Mouse (Mus musculus): ENCODE measurements at regions not wholly inside any gene's neighbourhood (a gene's known extent, or its start where the extent isn't known, plus 50 kb on each side); places are given as distances from the start of the nearest gene placed in this dataset.

GRCm38 (mm10) chr11:19197790-19198189 is 179.0 kb upstream of the Meis1 start:
- H3K4me3 ChIP-seq (ENCODE audit: low read depth, low read length) = no peak overlapping the region
- WGBS = 73% methylated on average over 1 of the region's 1 CpGs
- no peak overlapping the region for H3K27ac ChIP-seq (ENCODE audit: low read depth, low read length)
- H3K4me2 ChIP-seq (ENCODE audit: low read depth) = no peak overlapping the region
- no peak for TF ChIP-seq CTCF (IDR thresholded peaks at IDR 0.05; ENCODE audit: low read depth)
- no peaks in the 10 kb centered on the region for H3K9me3 ChIP-seq (ENCODE audit: low read length)
- DNase-seq (no peak), ATAC-seq (no peak)
- H3K4me1 ChIP-seq (ENCODE audit: insufficient read depth) = no peaks in the 10 kb centered on the region
- no peak overlapping the region for H3K9ac ChIP-seq
- no peaks in the 10 kb centered on the region for H3K36me3 ChIP-seq (ENCODE audit: insufficient read depth)
- H3K27me3 ChIP-seq (ENCODE audit: insufficient read depth, low read length) = no peaks in the 10 kb centered on the region

GRCm38 (mm10) chr11:19202602-19203517 is 184.1 kb upstream of the Meis1 start:
- WGBS = 34% methylated on average over 8 of the region's 8 CpGs
- DNase-seq (no peak), ATAC-seq (no peak)
- H3K9ac ChIP-seq = no peak overlapping the region
- H3K27ac ChIP-seq (ENCODE audit: low read depth, low read length) = no peak overlapping the region
- no peaks in the 10 kb centered on the region for H3K4me1 ChIP-seq (ENCODE audit: insufficient read depth)
- no peaks in the 10 kb centered on the region for H3K36me3 ChIP-seq (ENCODE audit: insufficient read depth)
- H3K4me2 ChIP-seq (ENCODE audit: low read depth) = no peak overlapping the region
- H3K27me3 ChIP-seq (ENCODE audit: insufficient read depth, low read length) = no peaks in the 10 kb centered on the region
- TF ChIP-seq CTCF (IDR thresholded peaks at IDR 0.05; ENCODE audit: low read depth) = no peak
- no peak overlapping the region for H3K4me3 ChIP-seq (ENCODE audit: low read depth, low read length)
- no peaks in the 10 kb centered on the region for H3K9me3 ChIP-seq (ENCODE audit: low read length)

GRCm38 (mm10) chr11:19203518-19203900 is 184.7 kb upstream of the Meis1 start:
- no peaks in the 10 kb centered on the region for H3K4me1 ChIP-seq (ENCODE audit: insufficient read depth)
- ATAC-seq = no peak
- TF ChIP-seq CTCF (IDR thresholded peaks at IDR 0.05; ENCODE audit: low read depth) = no peak
- H3K27me3 ChIP-seq (ENCODE audit: insufficient read depth, low read length) = no peaks in the 10 kb centered on the region
- no peak overlapping the region for H3K27ac ChIP-seq (ENCODE audit: low read depth, low read length)
- H3K4me2 ChIP-seq (ENCODE audit: low read depth) = no peak overlapping the region
- H3K36me3 ChIP-seq (ENCODE audit: insufficient read depth) = no peaks in the 10 kb centered on the region
- no peaks in the 10 kb centered on the region for H3K9me3 ChIP-seq (ENCODE audit: low read length)
- H3K4me3 ChIP-seq (ENCODE audit: low read depth, low read length) = no peak overlapping the region
- no peak for DNase-seq
- no peak overlapping the region for H3K9ac ChIP-seq
- WGBS = 35% methylated on average over 4 of the region's 4 CpGs

GRCm38 (mm10) chr11:19203968-19204367 is 185.2 kb upstream of the Meis1 start:
- no peak for TF ChIP-seq CTCF (IDR thresholded peaks at IDR 0.05; ENCODE audit: low read depth)
- H3K9ac ChIP-seq = no peak overlapping the region
- H3K27ac ChIP-seq (ENCODE audit: low read depth, low read length) = no peak overlapping the region
- no peaks in the 10 kb centered on the region for H3K36me3 ChIP-seq (ENCODE audit: insufficient read depth)
- H3K4me2 ChIP-seq (ENCODE audit: low read depth) = no peak overlapping the region
- ATAC-seq (peak; percentile 82), DNase-seq (peak; percentile 71)
- H3K27me3 ChIP-seq (ENCODE audit: insufficient read depth, low read length) = no peaks in the 10 kb centered on the region
- H3K4me3 ChIP-seq (ENCODE audit: low read depth, low read length) = no peak overlapping the region
- H3K9me3 ChIP-seq (ENCODE audit: low read length) = no peaks in the 10 kb centered on the region
- H3K4me1 ChIP-seq (ENCODE audit: insufficient read depth) = no peaks in the 10 kb centered on the region
- WGBS = 20% methylated on average over 5 of the region's 5 CpGs

- Histone ChIP-seq H3K36me3 (ENCODE audit: insufficient read depth) (no peaks in the 10 kb centered on the region), H3K4me1 (ENCODE audit: insufficient read depth) (no peaks in the 10 kb centered on the region), H3K27me3 (ENCODE audit: insufficient read depth, low read length) (no peaks in the 10 kb centered on the region), H3K27ac (ENCODE audit: low read depth, low read length) (no peak overlapping the region), H3K9ac (no peak overlapping the region), H3K9me3 (ENCODE audit: low read length) (no peaks in the 10 kb centered on the region), H3K4me3 (ENCODE audit: low read depth, low read length) (no peak overlapping the region), H3K4me2 (ENCODE audit: low read depth) (0 out of 2 replicates have a peak overlapping the region, but pooled peaks have one; percentile 13)
- WGBS = 16% methylated on average over 7 of the region's 7 CpGs
- DNase-seq (peak; percentile 19), ATAC-seq (peak; percentile 84)
- no peak for TF ChIP-seq CTCF (IDR thresholded peaks at IDR 0.05; ENCODE audit: low read depth)
These were observed 185.7 kb upstream of the Meis1 start for GRCm38 (mm10) chr11:19204521-19204920.

GRCm38 (mm10) chr11:19205174-19205573 is 186.4 kb upstream of the Meis1 start:
- H3K4me3 ChIP-seq (ENCODE audit: low read depth, low read length) = no peak overlapping the region
- TF ChIP-seq CTCF (IDR thresholded peaks at IDR 0.05; ENCODE audit: low read depth) = no peak
- H3K27me3 ChIP-seq (ENCODE audit: insufficient read depth, low read length) = no peaks in the 10 kb centered on the region
- no peak for ATAC-seq
- no peaks in the 10 kb centered on the region for H3K36me3 ChIP-seq (ENCODE audit: insufficient read depth)
- H3K4me1 ChIP-seq (ENCODE audit: insufficient read depth) = no peaks in the 10 kb centered on the region
- H3K27ac ChIP-seq (ENCODE audit: low read depth, low read length) = no peak overlapping the region
- no peaks in the 10 kb centered on the region for H3K9me3 ChIP-seq (ENCODE audit: low read length)
- no peak overlapping the region for H3K9ac ChIP-seq
- no peak overlapping the region for H3K4me2 ChIP-seq (ENCODE audit: low read depth)
- no peak for DNase-seq

- H3K27me3 ChIP-seq (ENCODE audit: insufficient read depth, low read length) = no peaks in the 10 kb centered on the region
- ATAC-seq (no peak), DNase-seq (no peak)
- no peak overlapping the region for H3K27ac ChIP-seq (ENCODE audit: low read depth, low read length)
- H3K36me3 ChIP-seq (ENCODE audit: insufficient read depth) = no peaks in the 10 kb centered on the region
- 71% methylated on average over 3 of the region's 3 CpGs for WGBS
- no peak overlapping the region for H3K4me2 ChIP-seq (ENCODE audit: low read depth)
- H3K9me3 ChIP-seq (ENCODE audit: low read length) = no peaks in the 10 kb centered on the region
- H3K9ac ChIP-seq = no peak overlapping the region
- H3K4me1 ChIP-seq (ENCODE audit: insufficient read depth) = no peaks in the 10 kb centered on the region
- no peak overlapping the region for H3K4me3 ChIP-seq (ENCODE audit: low read depth, low read length)
- no peak for TF ChIP-seq CTCF (IDR thresholded peaks at IDR 0.05; ENCODE audit: low read depth)
These were observed 200.7 kb upstream of the Meis1 start for GRCm38 (mm10) chr11:19219476-19219875.
